Mouse (Mus musculus): ENCODE data around the gene Ssxb2. TPM values are rescaled to one million over a fixed set of nuclear protein-coding genes. Genes with fewer than 3 reads are reported as not detected.
"Not testable (repeated sequence)": the region's sequence is repeated elsewhere in the genome, so short reads cannot be mapped to it uniquely, and the experiment has no call there.

Gene Ssxb2
- total RNA-seq (2021): not detected
- long read RNA-seq, experiment 1: 0 reads
- long read RNA-seq, experiment 2: 0 reads

DNA sequence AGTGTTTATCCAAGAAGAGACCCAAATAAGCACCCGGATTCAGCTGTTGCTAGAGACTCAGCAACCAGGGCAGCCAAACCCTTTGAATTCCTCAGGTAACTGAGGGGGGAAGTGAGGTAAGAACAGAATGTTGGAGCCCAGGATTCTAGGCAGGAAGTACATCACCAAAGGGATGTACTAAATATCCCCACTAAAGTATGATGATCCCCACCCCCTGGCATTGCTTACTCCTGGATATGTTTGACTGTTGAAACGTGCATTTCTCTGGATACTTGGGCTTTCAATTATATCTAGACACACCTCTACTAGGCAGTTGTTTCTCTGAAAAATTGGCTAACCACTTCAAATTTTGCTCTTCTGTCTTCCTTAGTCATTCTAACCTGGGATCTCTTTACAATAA lies at the start of gene Ssxb2:
Gene Ssxb2, minus strand, starts transcription at position 101 of the 400 bp plus-strand sequence.
- not testable (repeated sequence) for DNase-seq (ENCODE audit: low spot score in 2 of 2)

DNA sequence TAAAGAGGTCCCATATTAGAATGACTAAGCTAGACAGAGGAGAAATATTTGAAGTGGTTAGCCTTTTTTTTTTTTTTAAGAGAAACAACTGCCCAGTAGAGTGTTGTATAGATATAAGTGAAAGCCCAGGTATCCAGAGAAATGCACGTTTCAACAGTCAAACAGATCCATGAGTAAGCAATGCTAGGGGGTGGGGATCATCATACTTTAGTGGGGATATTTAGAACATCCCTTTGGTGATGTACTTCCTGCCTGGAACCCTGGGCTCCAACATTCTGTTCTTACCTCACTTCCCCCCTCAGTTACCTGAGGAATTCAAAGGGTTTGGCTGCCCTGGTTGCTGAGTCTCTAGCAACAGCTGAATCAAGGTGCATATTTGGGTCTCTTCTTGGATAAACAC lies 48.5 kb downstream of the Ssxb2 start, which contains the start of gene Ssxb1:
Gene Ssxb1, plus strand, starts transcription at position 301 of the 400 bp plus-strand sequence.
- not testable (repeated sequence) for DNase-seq (ENCODE audit: low spot score in 2 of 2)

Other genes starting within 250 kb of the Ssxb2 start
- 10 to 100 TPM; 18.5 to 21.3 TPM for gene Ftsj1, start 209.3 kb downstream of the Ssxb2 start, total RNA-seq (2021)
- 1 to 10 TPM; 2.1 to 7.4 TPM for gene Slc38a5, start 190.6 kb downstream of the Ssxb2 start, total RNA-seq (2021)
- not detected for gene Ssxb10, start 134.3 kb downstream of the Ssxb2 start, total RNA-seq (2021)
- not detected for gene Ssxb9, start 94.7 kb downstream of the Ssxb2 start, total RNA-seq (2021)
- gene Ssxb1, start 48.4 kb downstream of the Ssxb2 start, total RNA-seq (2021): not detected
- gene Gm14459, start 63.2 kb upstream of the Ssxb2 start, total RNA-seq (2021): not detected
- gene Ssxb6, start 86.5 kb upstream of the Ssxb2 start, total RNA-seq (2021): not detected
- gene Ssxb3, start 130.1 kb upstream of the Ssxb2 start, total RNA-seq (2021): not detected
- gene Ssxb8, start 229.1 kb upstream of the Ssxb2 start, total RNA-seq (2021): not detected